Mouse (Mus musculus): ENCODE results near the gene Aldh1a7.
"Not testable (repeated sequence)": the region's sequence is repeated elsewhere in the genome, so short reads cannot be mapped to it uniquely, and the experiment has no call there.

Gene Aldh1a7

DNA sequence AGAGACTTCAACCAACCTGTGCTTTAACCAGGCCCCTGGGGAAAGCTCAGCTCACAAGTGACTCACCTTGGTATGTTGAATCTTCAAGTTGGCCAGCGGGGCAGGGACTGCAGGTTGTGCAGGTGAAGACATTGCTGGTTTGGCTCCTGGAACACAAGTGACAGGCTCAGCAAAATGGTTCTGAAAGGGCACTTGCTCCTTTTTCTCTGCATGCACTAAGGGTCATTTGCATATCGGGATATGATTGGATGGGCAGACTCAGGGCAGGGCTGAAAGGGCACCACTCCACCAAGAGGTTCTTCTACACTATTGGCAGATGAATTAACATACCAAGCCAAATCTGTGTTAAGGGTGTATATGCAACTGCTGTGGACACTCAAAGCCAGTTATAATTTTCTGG, at the start of gene Aldh1a7:
Gene Aldh1a7, minus strand, starts transcription at position 182 of the 400 bp plus-strand sequence.
- DNase-seq: no peak

DNA sequence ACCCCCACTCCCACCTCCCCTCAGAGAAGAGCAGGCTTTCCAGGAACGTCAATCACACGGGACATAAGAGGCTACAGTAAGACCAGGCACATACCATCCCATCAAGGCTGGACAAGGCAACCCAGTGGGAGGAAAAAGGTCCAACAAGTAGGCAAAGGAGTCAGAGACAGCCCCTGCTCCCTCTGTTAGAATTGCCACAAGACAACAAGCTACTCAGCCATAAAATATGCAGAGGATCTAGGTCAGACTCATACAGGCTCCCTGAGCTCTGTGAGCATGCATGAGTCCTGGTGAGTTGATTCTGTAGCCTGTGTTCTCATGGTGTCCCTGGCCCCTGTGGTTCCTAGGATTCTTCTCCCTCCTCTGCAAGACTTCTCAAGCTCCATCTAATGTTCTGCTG, 48.3 kb upstream of the Aldh1a7 start:
- no peak for DNase-seq

DNA sequence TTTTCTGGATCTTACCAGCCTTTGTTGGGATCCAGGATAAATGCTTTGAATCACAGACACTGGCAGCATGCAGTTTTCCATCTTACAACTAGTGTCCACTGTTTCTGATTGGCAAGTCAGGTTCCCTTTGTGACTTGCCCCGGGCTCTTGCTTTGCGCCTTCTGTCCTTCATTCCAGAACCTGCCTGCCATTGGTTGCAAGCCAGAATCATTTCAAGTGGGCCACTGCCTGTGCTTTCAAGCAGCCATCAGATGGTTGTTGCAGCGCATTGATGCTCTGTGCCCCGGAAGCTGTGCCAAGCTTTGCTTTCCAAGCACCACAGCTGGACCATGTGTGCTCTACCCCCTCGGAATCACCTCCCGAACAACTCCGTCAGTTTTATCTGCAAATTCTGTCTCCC, 46.6 kb upstream of the Aldh1a7 start:
- no peak for DNase-seq

DNA sequence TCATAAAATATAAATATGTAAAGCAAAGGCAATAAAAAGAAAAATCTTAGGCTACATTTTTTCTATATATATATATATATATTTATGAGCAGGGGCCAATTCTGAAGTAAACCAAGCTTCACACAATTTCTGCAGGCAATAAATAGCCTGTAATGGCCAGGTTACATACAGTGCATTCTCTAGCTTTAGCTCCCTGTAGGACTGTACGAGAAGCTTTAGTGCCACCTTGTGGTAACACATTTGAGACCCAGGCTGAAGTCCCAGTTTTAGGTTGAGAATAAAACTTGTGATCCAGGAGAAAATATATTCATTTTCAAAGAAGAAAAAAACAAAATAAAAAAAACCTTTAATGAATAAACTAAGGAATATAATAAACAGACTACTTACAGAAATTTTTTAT, 36.9 kb upstream of the Aldh1a7 start:
- DNase-seq: no peak

DNA sequence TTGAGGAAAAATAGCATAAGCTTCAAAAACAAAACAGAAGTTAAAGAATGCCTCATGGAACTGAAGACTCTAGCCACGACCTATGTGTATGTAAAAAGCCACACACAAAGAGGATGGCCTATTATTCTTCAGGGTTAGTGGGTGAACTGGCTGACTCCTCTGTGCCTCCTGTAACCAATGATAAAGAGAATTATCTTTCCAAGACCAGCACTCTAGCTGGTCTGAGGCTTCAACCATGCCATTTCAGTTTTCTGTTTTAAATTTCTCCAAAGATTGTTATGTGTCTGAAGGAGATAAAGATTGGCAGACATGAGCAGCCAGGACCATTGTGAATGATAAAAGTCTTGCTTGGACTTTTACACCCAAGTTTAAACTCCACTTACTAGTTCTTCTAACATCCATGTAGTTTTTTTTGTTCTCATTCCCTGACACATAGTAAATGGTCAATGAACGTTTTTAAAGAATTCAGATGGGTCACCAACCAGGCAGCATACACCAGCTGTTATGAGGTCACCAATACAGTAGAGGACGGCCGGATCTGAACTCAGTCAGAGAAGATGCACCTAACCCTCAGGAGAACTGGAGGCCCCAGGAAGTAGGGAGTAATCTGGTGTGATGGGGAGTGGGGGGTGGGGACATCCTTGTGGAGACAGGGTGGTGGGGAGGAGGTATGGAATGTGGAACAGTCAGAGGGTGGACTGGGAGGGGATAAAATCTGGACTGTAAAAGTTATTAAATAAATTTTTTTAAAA, 34.5 kb upstream of the Aldh1a7 start:
- DNase-seq: no peak

DNA sequence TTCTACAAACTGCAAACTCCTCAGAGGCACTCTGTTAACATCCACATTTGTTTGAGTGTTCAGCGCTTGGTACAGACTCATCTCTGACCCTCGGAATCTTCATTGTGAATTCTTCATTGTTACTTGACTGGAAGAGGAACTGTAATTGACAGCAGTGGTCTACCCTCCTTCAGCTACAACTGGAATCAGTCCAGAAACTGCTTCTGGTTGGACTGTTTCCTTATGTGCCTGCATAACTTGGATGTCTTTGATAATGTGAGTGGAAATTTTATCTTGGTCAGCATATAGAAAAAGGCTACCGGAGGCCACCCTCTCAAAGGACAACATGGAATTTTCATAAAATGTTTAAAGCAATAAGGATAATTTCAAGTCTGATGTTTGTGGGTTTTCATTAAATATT, 33.8 kb upstream of the Aldh1a7 start:
- DNase-seq: no peak

DNA sequence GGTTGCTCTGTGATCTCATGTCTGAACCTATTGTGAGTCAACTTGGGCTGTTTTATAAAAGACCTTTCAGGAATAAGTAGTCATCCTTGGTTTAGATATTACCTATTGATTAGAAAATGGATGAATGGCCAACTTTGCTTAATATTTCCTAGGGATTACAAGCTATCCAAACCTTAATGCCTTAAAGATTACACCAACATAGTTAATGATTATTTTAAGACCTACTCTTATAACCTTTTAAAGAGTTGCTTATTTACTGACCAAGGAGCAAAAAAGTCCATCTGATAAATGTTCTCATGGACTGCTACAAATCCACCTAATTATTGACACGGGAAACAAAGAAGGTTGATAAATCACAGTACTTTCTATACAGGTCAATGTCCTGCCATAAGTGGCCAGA, 17.3 kb upstream of the Aldh1a7 start:
- no peak for DNase-seq

DNA sequence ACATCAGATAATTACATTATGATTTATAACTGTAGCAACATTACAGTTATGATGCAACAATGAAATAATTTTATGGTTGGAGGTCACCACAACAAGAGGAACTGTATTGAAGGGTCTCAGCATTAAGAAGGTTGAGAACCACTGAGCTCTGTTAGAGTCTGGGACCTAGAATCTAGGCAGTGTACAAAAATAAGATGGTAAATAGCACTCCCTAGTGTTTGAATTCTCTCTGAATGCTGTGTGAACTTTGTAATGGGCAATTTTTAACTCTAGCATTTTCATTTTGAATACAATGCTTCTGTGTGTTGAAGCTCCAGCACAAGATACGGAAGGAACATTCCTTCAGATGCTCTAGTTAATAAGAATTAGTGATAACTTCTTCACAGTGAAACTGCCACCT, 916 bp upstream of the Aldh1a7 start:
- no peak for DNase-seq

DNA sequence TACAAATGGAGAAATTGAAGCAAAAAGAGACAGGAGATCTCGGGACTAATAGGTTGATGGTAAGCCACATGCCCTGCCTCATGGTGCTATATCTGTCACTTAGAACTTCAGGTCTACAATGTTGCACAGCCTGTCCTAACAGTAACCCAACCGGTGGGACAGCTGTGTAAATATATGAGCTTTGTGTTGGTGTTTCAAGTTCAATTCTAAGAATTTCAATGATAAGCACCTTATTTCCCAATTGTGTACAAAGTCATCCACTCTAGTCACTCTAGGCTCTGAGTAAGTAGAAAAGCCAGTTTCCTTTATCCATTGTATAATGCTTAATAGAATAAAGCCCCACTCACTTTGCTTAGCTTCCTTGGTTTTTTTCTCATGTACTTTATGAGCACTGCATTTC, 4.4 kb downstream of the Aldh1a7 start:
- no peak for DNase-seq

DNA sequence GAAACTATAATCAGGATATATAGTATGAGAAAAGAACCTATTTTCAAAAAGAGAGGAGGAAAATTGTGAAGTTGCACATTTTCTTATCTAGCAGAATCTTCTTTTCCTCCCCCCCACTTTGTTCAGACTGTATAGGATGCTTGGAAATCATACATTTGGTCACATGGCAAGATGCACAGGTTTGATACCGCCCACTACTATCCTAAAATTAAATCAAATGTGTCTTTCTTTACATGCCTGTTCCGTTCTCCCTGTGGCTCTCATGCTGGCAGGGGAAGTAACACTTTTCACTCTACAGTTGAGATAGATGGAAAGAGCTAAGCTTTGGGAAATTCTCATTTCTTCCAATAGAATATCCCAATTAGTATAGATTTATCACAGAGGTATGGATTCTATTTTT, 7.1 kb downstream of the Aldh1a7 start:
- no peak for DNase-seq

DNA sequence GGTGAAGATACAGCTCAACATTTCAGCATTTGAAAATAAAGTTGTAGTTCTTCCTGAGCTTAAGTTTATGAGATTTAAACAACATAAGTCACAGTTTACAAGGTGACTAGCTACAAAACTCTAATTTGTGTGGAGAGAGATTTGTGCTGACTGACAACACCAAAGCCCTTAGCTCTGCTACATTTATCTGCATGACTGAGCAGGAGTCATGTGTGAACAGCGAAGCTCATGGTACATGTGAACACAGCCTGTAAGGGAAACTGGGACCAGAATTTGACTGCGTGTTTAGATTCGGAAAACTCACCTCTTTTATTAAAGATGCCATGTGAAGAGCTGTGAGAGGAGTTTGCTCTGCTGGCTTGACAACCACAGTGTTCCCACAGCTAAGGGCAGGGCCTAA, 11.7 kb downstream of the Aldh1a7 start:
- DNase-seq: no peak

DNA sequence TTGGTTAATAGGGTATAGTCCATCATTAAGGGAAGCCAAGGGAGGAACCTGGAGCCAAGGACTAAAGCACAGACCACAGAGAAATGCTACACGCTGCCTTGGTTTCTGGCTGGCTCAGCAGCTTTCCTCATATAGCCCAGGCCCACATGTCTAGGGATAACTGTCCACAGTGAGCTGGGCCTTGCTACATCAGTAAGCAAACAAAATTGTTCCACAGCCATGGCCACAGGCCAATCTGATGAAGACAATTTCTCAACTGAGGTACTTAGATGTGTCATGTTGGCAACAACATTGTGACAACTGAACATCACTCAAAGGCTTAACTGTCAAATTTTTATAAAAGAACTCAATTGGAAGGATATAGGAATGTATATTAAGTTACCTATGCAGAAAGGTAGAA, 12.3 kb downstream of the Aldh1a7 start:
- no peak for DNase-seq

DNA sequence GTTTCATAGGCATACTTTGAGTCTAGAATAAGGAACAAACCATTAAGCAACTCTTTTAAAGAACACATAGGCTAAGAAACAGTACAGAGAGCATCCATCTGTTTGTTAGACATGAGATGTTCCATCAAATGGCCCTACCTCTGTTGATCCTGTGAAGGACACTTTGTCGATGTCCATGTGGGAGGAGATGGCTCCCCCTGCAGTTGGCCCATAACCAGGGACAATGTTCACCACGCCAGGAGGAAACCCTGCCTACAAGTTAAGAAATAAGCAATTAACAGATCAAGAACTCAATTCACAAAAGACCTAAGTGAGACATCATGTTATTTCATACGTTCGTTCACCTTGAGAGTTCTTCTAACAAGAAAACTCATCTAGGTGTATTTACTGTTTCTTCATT, 12.8 kb downstream of the Aldh1a7 start:
- DNase-seq: no peak

DNA sequence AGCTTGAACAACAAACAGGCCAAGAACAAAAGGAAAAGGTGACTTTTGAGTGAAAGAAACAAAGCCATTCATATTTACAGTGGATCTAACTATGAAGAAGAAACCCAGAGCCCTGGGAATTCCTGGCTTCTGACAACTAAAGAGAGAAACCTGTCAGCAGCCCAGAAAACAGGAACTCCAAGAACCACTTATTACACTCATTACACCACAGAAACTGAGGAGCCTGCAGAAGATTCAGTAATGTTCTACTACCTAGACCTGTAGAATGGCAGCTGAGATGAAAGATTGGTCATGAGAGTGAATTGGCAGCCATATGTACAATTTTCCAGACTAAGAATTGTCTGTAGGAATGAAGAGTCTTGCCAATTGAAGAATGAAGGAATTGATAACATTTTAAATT, 20.2 kb downstream of the Aldh1a7 start:
- DNase-seq: no peak

DNA sequence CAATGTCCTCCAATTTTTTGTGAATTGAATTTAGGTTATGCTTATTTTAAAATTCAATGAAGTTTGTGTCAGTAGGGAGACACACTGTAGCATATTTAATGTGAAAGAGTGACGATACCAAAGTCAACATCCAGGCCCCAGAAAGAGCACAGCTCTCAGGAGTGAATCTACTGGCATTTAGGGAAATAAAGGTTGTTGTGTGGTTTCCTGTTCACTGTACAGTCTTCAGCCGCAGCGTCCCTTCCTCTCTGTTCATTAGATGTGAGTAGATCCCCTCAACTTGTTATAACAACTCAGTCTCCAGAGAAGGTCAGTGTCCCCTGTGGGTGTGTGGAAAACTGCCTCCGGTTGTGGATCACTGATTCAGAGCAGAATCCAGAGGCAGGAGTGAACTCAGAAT, 20.6 kb downstream of the Aldh1a7 start:
- DNase-seq: no peak

DNA sequence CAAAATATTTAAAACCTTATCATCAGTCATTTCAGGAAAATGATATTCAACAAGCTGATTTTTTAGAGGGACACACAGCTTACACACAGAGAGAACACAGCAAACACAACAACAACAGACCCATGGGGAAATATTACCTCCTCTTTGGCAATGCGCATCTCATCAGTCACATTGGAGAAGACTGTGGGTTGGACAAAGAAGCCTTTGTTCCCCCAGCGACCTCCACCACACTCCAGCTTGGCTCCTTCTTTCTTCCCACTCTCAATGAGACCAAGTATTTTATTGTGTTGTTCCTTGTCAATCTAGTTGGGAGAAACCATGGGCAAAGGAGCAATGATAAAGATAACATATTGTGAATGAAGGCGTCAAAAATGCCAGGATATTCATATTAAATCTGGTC, 25.3 kb downstream of the Aldh1a7 start:
- DNase-seq: no peak

DNA sequence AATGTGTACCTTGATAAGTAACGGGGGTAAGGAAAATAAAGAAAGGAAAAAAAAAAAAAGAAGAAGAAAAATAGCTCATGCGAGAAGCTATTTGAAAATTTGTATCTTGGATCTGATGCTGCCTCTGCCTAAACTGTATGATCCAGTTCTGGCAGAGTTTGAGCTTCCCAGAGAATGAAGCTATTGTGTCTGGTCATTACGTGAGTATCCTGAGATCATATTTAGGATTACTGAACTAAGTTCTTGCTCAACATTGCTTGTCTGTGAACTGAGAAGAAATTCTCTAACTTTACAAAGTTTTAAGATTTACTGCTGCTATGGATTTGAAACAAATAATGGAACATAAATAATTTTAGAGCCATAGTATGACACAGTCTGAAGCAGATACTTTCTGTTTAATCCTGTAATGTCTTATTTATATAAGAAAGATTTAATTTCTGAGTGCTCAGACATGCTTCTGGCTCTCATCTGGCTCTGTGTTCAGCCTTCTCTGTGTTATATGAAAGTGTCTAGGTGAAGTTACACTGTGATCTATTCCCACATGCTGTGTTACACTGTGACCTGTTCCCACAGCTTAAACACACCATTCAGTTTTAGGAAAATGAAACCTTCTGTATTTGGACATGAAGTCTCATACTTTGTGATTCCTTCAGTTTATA, 49.5 kb downstream of the Aldh1a7 start:
- no peak for DNase-seq

DNA sequence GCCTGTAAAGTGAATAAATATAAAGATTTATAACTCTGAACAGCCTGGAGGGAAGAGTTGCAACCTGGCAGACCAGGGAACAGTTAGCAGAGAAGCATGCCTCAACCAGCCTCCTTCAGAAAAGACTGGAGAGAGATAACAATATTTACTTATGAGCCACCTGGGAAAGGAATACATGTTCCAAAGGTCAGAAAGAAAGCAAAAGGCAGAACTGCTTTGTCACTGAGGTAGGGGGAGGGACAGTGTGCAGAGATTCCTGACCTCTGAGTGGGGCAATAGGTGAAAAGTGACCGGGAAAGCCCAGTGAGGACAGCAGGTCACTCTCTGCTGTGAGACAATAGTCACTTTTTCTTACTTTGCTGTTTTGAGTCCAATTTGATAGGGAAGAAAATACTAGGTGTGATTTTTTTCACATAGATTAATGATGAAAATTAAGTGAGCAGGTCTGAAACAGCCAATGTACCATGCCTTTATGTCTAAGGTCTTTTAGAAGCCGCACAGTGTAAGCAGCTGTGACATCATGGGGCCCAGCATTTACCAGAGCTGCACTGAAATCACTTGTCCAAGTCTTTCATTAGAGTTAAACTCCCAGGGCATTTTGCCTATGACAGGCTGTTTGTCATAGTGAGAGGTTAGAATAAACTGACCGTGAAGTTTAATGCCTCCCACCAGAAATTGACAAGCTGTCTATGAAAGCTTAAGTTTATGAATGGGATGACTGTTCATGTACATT, 73.1 kb downstream of the Aldh1a7 start:
- DNase-seq: no peak

DNA sequence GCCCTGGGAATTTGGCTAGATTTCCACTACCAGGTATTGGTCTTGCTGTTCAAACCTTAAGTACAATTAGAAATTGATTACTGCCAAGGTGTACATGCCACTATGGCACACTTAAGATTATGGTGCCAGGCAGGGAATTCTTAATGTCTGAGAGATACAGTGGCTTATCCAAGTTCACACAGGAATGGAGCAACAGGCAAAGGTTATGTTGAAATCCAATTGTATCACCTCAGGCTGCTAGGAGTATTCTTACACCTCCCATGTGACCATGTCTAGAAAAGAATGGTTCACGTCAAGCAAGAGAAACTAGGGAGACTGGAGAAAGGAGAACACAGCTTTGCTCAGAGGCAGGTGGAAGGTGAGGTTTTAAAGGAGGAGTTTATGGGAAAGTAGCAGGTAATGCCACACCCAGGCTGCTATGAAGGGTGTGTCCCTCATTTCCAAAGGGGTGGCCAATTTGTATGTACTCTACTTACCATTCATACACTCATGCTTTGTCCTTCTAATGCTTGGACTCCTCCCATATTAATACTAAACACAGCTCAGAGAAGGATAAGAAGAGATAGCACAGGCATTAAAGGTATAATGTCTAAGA, 74.2 kb downstream of the Aldh1a7 start:
- no peak for DNase-seq

DNA sequence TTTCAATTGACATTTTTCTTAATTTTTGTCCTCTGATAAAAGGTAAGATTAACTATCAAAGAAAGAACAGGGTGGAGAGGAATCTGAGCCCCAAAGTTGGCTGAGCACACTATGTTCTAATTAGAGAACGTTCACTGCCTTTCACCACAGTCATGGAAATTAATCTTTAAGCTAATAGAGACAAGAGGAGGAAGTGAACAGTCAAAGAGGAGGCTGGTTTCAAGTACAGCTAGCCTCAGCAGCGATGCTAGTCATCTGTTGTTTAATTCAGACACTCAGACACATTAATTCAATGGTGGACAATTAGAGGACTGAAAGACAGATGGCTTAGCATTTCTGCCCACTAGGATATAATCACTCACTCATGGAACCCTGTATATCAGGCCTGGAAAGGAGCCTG, 77.4 kb downstream of the Aldh1a7 start:
- no peak for DNase-seq

DNA sequence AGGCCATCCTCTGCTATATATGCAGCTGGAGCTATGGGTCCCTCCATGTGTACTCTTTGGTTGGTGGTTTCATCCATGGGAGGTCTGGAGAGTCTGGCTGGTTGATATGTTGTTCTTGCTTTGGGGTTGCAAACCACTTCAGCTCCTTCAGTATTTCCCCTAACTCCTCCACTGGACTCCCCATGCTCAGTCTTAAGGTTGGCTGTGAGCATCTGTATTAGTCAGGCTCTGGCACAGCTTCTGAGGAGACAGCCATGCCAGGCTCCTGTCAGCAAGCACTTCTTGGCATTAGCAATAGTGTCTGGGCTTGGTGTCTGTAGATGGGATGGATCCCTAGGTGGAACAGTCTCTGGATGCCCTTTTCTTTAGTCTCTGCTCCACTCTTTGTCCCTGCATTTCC, 79.9 kb downstream of the Aldh1a7 start:
- DNase-seq: not testable (repeated sequence)

DNA sequence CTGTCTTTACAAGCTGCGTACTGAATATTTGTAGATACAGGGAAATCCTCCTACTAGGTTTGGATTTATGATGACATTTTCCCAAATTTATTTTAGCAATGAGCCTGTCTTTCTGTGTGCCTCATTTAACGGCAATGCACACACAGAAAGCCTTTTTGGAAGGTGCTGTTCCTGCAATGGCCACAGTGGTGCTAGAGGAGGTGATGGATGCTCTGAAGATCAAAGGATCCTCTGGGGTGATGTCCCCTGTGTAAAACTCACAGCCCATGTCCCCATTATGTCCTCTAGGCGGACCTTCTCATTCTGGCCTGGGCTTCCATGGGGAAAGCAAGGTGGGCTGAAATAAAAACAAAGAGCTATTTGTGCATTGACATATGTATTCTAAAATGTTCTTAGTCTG, 83.0 kb downstream of the Aldh1a7 start:
- DNase-seq: no peak
